Mouse (Mus musculus) T-helper 1 cell (primary cell): ENCODE measurements around the gene Lingo4.

Experiments
- in situ Hi-C: fragments of 300-600 bp; cut with MboI, MseI; formaldehyde crosslinking; loops from one replicate; pipeline ENCODE4 v1.15.1; 2025; ENCODE audit warnings: high pct_unique_total_duplicates

Lingo4 gene

DNA sequence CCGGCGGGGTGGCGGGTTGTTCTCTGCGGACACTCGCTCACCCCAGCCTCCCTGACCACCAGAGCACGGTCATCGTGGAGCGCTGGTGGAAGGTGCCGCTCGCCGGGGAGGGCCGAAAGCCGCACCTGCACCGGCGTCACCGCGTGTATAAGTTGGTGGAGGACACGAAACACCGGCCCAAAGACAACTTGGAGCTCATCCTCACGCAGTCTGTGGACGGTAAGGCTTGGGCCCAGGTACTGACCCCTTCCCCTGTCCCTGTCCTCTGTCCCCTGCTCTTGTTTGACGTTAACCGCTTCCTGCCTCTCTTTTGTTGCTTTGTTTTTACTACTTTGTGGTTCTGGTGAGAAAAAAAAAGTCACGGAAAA lies 45.3 kb downstream of the Lingo4 start, which contains the start of gene Oaz3:
Oaz3 (minus strand) TSS at position 319 of the 368 bp plus-strand sequence.
- in situ Hi-C loops, result loop anchor here (5.0 kb wide), 1 partner anchor 66 kb away; no protein-coding TSS in a partner anchor

DNA sequence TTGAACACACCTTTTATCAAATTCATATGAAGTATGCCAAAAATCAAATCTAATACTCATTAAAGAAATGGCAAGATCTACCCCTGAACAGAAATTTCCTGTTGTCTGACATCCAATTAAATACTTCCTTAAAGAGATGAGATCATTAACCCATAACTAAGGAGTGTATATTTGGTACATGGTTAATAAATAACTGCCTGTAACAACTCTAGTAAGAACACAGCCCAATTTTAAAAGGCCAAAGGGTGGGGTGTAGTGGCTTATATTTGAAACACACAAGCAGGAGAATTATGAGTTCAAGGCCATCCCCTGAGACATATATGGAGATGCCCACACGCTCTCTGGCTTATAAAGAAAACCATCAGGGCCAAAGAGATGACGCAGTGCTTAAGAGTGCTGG lies 51.1 kb downstream of the Lingo4 start:
- in situ Hi-C loops, result no loop called here
